Mouse (Mus musculus) liver, postnatal 0 days (tissue): ENCODE measurements around the gene Ano5.

ENCODE experiments used
- CTCF ChIP-seq: sonication (generic); IDR thresholded peaks from 2 replicates; pipeline ENCODE4 v1.5.1; 2016; ENCODE audit warnings: antibody characterized with exemption, low read depth
- EP300 ChIP-seq: IDR thresholded peaks from 2 replicates; pipeline ENCODE4 v1.6.1; 2016; ENCODE audit warnings: antibody characterized with exemption, low read depth, mild to moderate bottlenecking

DNA sequence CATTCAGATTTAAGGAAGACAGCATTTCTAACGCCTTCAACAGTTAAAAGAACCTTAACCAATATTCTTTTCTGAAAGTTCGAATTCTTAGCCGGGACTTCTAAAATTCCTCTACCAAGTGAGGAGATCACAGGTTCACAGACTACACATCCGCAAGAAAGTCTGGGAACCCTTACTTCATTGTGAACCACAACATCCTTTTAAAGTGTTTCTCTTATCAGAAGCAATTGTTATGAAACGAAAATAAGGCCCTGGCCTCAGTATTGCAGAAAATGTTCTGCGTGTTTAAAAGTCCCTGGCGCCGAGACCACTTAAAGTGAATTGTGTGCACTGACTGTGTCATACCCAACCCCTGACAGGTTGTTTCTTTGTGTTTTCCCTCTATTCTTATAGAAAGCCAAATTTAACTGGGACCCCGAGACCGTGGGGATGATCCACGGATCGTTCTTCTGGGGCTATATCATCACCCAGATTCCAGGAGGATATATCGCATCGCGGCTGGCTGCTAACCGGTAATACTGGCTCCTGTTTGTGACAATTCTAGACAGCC is 115.7 kb downstream of the Ano5 start:
- no peak for TF ChIP-seq CTCF
- TF ChIP-seq EP300 = no peak
